In the genomic region with DNA sequence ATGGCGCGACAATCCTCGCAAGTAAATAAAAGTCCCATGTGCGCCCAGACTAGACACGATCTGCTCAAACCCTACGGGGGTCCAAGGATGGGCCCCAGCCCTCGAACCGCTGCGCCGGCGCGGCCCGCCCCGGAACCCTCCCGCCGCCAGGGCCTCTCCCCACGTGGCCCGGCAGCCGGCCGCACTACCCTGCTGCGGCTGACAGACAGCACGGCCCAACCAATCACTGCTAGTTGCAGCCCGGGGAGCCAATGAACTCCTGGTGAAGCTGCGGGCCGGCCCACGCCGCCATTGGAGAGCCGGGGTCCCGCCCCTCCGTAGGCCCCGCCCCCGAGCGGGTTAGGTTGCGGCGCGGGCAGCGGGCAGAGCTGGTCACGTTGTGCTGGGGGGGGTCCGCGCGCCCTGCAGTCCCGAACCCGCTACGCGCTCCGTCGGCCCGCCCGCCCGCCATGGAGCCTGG, we compare ENCODE assay signal across 8 mouse cellular contexts. TPM values are rescaled to one million over a fixed set of nuclear protein-coding genes. Genes with fewer than 3 reads are reported as not detected.
A peak's percentile ranks its signal among the peaks of the same experiment; 100 is the strongest.
DNase-seq lines count a peak whose midpoint lies in the region; ATAC-seq lines count a peak whose summit lies in the region.

A gene (plus strand): TSS at position 333 of the 460 bp plus-strand sequence.

- H3K4me2 ChIP-seq in hindbrain, embryonic 12.5 days (replicated peaks) = peak within 1 kb of the TSS; percentile 94

- ATAC-seq in hindbrain, embryonic 12.5 days (ENCODE audit: low FRiP score) = peak; percentile 99

- under 1% methylated on average over 49 of the region's 50 CpGs for WGBS in hindbrain, embryonic 12.5 days

- H3K4me3 ChIP-seq in hindbrain, embryonic 12.5 days = peak within 1 kb of the TSS; percentile 98

- no peaks in the 10 kb centered on the region for H3K9me3 ChIP-seq in hindbrain, embryonic 12.5 days (replicated peaks)

- DNase-seq in NIH3T3 (ENCODE audit: low read depth) = peak; percentile 96
- DNase-seq in cerebellum, postnatal 10 days = peak; percentile 98 to 99
- DNase-seq in frontal cortex, postnatal 10 days (ENCODE audit: low spot score in 2 of 2) = peak; percentile 98 to 99
- DNase-seq in layer of hippocampus, postnatal 25 days (ENCODE audit: extremely low spot score in 1 of 2, low spot score in 1 of 2) = peak; percentile 82 to 89
- DNase-seq in lung, postnatal 25 days (ENCODE audit: low spot score) = peak; percentile 98
- peak; percentile 97 for DNase-seq in retina, embryonic 14.5 days (ENCODE audit: low spot score)
- peak; percentile 98 for DNase-seq in thymus, postnatal 4 days

- H3K27ac ChIP-seq in hindbrain, embryonic 12.5 days = peak within 1 kb of the TSS; percentile 82

- H3K27me3 ChIP-seq in hindbrain, embryonic 12.5 days = no peaks in the 10 kb centered on the region

- peaks cover 29% of the 10 kb centered on the region for H3K36me3 ChIP-seq in hindbrain, embryonic 12.5 days

- H3K9ac ChIP-seq in hindbrain, embryonic 12.5 days = peak within 1 kb of the TSS; percentile 84

- peaks cover 17% of the 10 kb centered on the region for H3K4me1 ChIP-seq in hindbrain, embryonic 12.5 days

RNA-seq across cellular contexts. Expression of the gene that starts here (rescaled TPM):
- 143 and 148 TPM in 2 replicates for polyA plus RNA-seq in hindbrain, embryonic 12.5 days (2016; fragmentation: Nextera tagmentation; extraction: Ambion mirVana)
- 10 to 100 TPM; 70.5 to 78.1 TPM for total RNA-seq in layer of hippocampus, postnatal 25 days (2021)

Comparison
In these comparisons a context has a peak if more than half of its experiments do, and no peak if none do; other contexts are left out.
1. Peak in every context shown above with its lines: DNase-seq, ATAC-seq, H3K4me3 ChIP-seq and H3K27ac ChIP-seq.